In the genomic region with DNA sequence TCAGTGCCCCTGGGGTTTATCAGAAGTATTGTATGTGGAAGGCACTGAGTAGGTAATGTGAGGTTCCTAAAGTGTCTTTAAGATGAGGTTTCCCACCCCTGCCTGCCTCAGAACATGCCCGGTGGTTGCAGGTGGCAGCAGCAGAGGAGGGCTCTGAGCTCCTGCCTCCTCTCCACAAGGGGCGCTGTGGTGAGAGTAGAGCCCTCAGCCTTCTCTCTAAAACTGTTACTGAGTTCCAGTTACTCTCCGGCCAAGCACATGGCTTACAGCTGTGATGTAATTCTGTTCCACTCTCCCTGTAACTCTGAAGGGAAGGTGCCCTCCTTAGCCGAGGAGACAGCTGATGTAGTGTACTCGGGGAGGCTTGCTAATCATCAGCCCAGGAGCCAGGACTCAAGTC, we compare ENCODE assay signal across 8 mouse cellular contexts. TPM values are rescaled to one million over a fixed set of nuclear protein-coding genes. Genes with fewer than 3 reads are reported as not detected.
DNase-seq lines count a peak whose midpoint lies in the region; ATAC-seq and TF ChIP-seq lines count a peak whose summit lies in the region.

No protein-coding gene starts in this region.

- H3K4me3 ChIP-seq in forebrain, postnatal 0 days (ENCODE audit: low read depth, low read length) = no peak overlapping the region
- H3K4me3 ChIP-seq in forebrain, embryonic 12.5 days (replicated peaks) = no peak overlapping the region
- no peak overlapping the region for H3K4me3 ChIP-seq in neural tube, embryonic 15.5 days (replicated peaks)
- H3K4me3 ChIP-seq in lung, embryonic 16.5 days (ENCODE audit: low read length) = no peak overlapping the region
- no peak overlapping the region for H3K4me3 ChIP-seq in heart, embryonic 10.5 days
- H3K4me3 ChIP-seq in hindbrain, embryonic 13.5 days = no peak overlapping the region

- H3K9ac ChIP-seq in forebrain, postnatal 0 days = no peak overlapping the region
- H3K9ac ChIP-seq in forebrain, embryonic 12.5 days = no peak overlapping the region
- no peak overlapping the region for H3K9ac ChIP-seq in neural tube, embryonic 15.5 days (replicated peaks)
- H3K9ac ChIP-seq in lung, embryonic 16.5 days (ENCODE audit: low read length) = no peak overlapping the region
- H3K9ac ChIP-seq in hindbrain, embryonic 13.5 days = no peak overlapping the region

- H3K4me1 ChIP-seq in forebrain, postnatal 0 days (ENCODE audit: insufficient read depth) = no peaks in the 10 kb centered on the region
- H3K4me1 ChIP-seq in forebrain, embryonic 12.5 days = no peaks in the 10 kb centered on the region
- H3K4me1 ChIP-seq in neural tube, embryonic 15.5 days = no peaks in the 10 kb centered on the region
- no peaks in the 10 kb centered on the region for H3K4me1 ChIP-seq in lung, embryonic 16.5 days (replicated peaks; ENCODE audit: control insufficient read depth, insufficient read depth, low read length)
- peaks cover 7% of the 10 kb centered on the region; the same call in 1 of the 2 replicates for H3K4me1 ChIP-seq in heart, embryonic 10.5 days
- no peaks in the 10 kb centered on the region for H3K4me1 ChIP-seq in hindbrain, embryonic 13.5 days (replicated peaks)

- DNase-seq in forebrain, postnatal 0 days = peak; percentile 28
- DNase-seq in neural tube, embryonic 10.5 days (ENCODE audit: extremely low spot score, low spot score) = no peak
- DNase-seq in brain, embryonic 14.5 days (ENCODE audit: low read depth) = no peak
- DNase-seq in heart, embryonic 10.5 days (ENCODE audit: low spot score) = no peak

- TF ChIP-seq CTCF in forebrain, postnatal 0 days (IDR thresholded peaks at IDR 0.05; ENCODE audit: low read depth) = peak; percentile 66
- peak; percentile 62 for TF ChIP-seq CTCF in brain, embryonic 14.5 days (IDR thresholded peaks at IDR 0.05; ENCODE audit: borderline replicate concordance, extremely low read depth, insufficient read depth, insufficient read length)

- no peak overlapping the region for H3K27ac ChIP-seq in forebrain, postnatal 0 days (ENCODE audit: low read depth, low read length)
- no peak overlapping the region for H3K27ac ChIP-seq in forebrain, embryonic 12.5 days
- no peak overlapping the region for H3K27ac ChIP-seq in neural tube, embryonic 15.5 days (replicated peaks)
- no peak overlapping the region for H3K27ac ChIP-seq in lung, embryonic 16.5 days (ENCODE audit: low read length)
- H3K27ac ChIP-seq in heart, embryonic 10.5 days = no peak overlapping the region
- H3K27ac ChIP-seq in hindbrain, embryonic 13.5 days = no peak overlapping the region

- WGBS in forebrain, postnatal 0 days = 64% methylated on average over 5 of the region's 5 CpGs
- WGBS in forebrain, embryonic 12.5 days = 59% methylated on average over 5 of the region's 5 CpGs
- 70% methylated on average over 5 of the region's 5 CpGs for WGBS in neural tube, embryonic 15.5 days
- WGBS in lung, embryonic 16.5 days = 55% methylated on average over 5 of the region's 5 CpGs
- WGBS in heart, embryonic 10.5 days = 57% methylated on average over 5 of the region's 5 CpGs
- WGBS in hindbrain, embryonic 13.5 days = 59% methylated on average over 5 of the region's 5 CpGs

- peaks cover 92% of the 10 kb centered on the region for H3K36me3 ChIP-seq in forebrain, postnatal 0 days (ENCODE audit: insufficient read depth)
- peaks cover 98% of the 10 kb centered on the region for H3K36me3 ChIP-seq in forebrain, embryonic 12.5 days (replicated peaks)
- H3K36me3 ChIP-seq in neural tube, embryonic 15.5 days = peaks cover 94% of the 10 kb centered on the region
- peaks cover 65% of the 10 kb centered on the region for H3K36me3 ChIP-seq in lung, embryonic 16.5 days (ENCODE audit: control insufficient read depth, insufficient read depth, low read length)
- H3K36me3 ChIP-seq in heart, embryonic 10.5 days = peaks cover 98% of the 10 kb centered on the region
- H3K36me3 ChIP-seq in hindbrain, embryonic 13.5 days = peaks cover 100% of the 10 kb centered on the region

- no peaks in the 10 kb centered on the region for H3K27me3 ChIP-seq in forebrain, postnatal 0 days (ENCODE audit: insufficient read depth, low read length)
- no peaks in the 10 kb centered on the region for H3K27me3 ChIP-seq in forebrain, embryonic 12.5 days
- H3K27me3 ChIP-seq in neural tube, embryonic 15.5 days (replicated peaks) = no peaks in the 10 kb centered on the region
- H3K27me3 ChIP-seq in lung, embryonic 16.5 days (ENCODE audit: control insufficient read depth, insufficient read depth, low read depth, low read length) = no peaks in the 10 kb centered on the region
- H3K27me3 ChIP-seq in heart, embryonic 10.5 days (ENCODE audit: insufficient read depth, poor library complexity, severe bottlenecking) = no peaks in the 10 kb centered on the region
- no peaks in the 10 kb centered on the region for H3K27me3 ChIP-seq in hindbrain, embryonic 13.5 days

- no peak overlapping the region for H3K4me2 ChIP-seq in forebrain, postnatal 0 days (ENCODE audit: low read depth)
- no peak overlapping the region for H3K4me2 ChIP-seq in forebrain, embryonic 12.5 days
- H3K4me2 ChIP-seq in neural tube, embryonic 15.5 days = no peak overlapping the region
- H3K4me2 ChIP-seq in lung, embryonic 16.5 days (ENCODE audit: low read depth, low read length) = no peak overlapping the region
- H3K4me2 ChIP-seq in hindbrain, embryonic 13.5 days = no peak overlapping the region

- TF ChIP-seq POLR2A in brain, embryonic 14.5 days (IDR thresholded peaks at IDR 0.05; ENCODE audit: borderline replicate concordance, extremely low read depth, insufficient read depth, insufficient read length, poor library complexity, severe bottlenecking) = no peak

- no peaks in the 10 kb centered on the region for H3K9me3 ChIP-seq in forebrain, postnatal 0 days (ENCODE audit: low read length)
- H3K9me3 ChIP-seq in forebrain, embryonic 12.5 days = no peaks in the 10 kb centered on the region
- no peaks in the 10 kb centered on the region for H3K9me3 ChIP-seq in neural tube, embryonic 15.5 days (replicated peaks)
- H3K9me3 ChIP-seq in lung, embryonic 16.5 days (ENCODE audit: control insufficient read depth, low read length) = no peaks in the 10 kb centered on the region
- no peaks in the 10 kb centered on the region for H3K9me3 ChIP-seq in heart, embryonic 10.5 days
- no peaks in the 10 kb centered on the region for H3K9me3 ChIP-seq in hindbrain, embryonic 13.5 days

- peak; percentile 78 for ATAC-seq in forebrain, postnatal 0 days
- ATAC-seq in forebrain, embryonic 12.5 days (ENCODE audit: low FRiP score) = no peak
- ATAC-seq in neural tube, embryonic 15.5 days (ENCODE audit: low FRiP score) = peak; percentile 31; the same call in 1 of the 2 replicates
- ATAC-seq in lung, embryonic 16.5 days (ENCODE audit: low read depth) = peak; percentile 20; the same call in 1 of the 2 replicates
- ATAC-seq in hindbrain, embryonic 13.5 days (ENCODE audit: low FRiP score) = no peak

RNA-seq across cellular contexts. Expression of gene Smad9, which starts 9.6 kb away (rescaled TPM):
- 1.6 and 2.7 TPM in 2 replicates for total RNA-seq in forebrain, postnatal 0 days (2014; rRNA removed)
- 0.21 and 0.35 TPM in 2 replicates for polyA plus RNA-seq in forebrain, postnatal 0 days (2015; fragmentation: Nextera tagmentation; extraction: Ambion mirVana)
- polyA plus RNA-seq in forebrain, embryonic 12.5 days (2016; fragmentation: Nextera tagmentation; extraction: Ambion mirVana) = 0.17 and 0.24 TPM in 2 replicates
- 0.86 and 0.91 TPM in 2 replicates for polyA plus RNA-seq in neural tube, embryonic 15.5 days (2015; fragmentation: Nextera tagmentation; extraction: Ambion mirVana)
- polyA plus RNA-seq in brain, embryonic 14.5 days (2012; rRNA removed) = 0.49 and 1.3 TPM in 2 replicates
- polyA plus RNA-seq in lung, embryonic 16.5 days (2015; fragmentation: Nextera tagmentation; extraction: Ambion mirVana) = 1.8 and 2.4 TPM in 2 replicates
- polyA plus RNA-seq in heart, embryonic 10.5 days (2016; fragmentation: Nextera tagmentation; extraction: Ambion mirVana) = 1.2 and 1.9 TPM in 2 replicates
- 0.31 and 0.48 TPM in 2 replicates for polyA plus RNA-seq in hindbrain, embryonic 13.5 days (2015; fragmentation: Nextera tagmentation; extraction: Ambion mirVana)

RNA-seq across cellular contexts. Expression of gene Alg5, which starts 10.5 kb away (rescaled TPM):
- 24.8 and 26.1 TPM in 2 replicates for total RNA-seq in forebrain, postnatal 0 days (2014; rRNA removed)
- 74.7 and 83.5 TPM in 2 replicates for polyA plus RNA-seq in forebrain, postnatal 0 days (2015; fragmentation: Nextera tagmentation; extraction: Ambion mirVana)
- 43.1 and 43.4 TPM in 2 replicates for polyA plus RNA-seq in forebrain, embryonic 12.5 days (2016; fragmentation: Nextera tagmentation; extraction: Ambion mirVana)
- polyA plus RNA-seq in neural tube, embryonic 15.5 days (2015; fragmentation: Nextera tagmentation; extraction: Ambion mirVana) = 45.7 and 49.0 TPM in 2 replicates
- polyA plus RNA-seq in brain, embryonic 14.5 days (2012; rRNA removed) = 27.5 and 32.9 TPM in 2 replicates
- polyA plus RNA-seq in lung, embryonic 16.5 days (2015; fragmentation: Nextera tagmentation; extraction: Ambion mirVana) = 50.5 and 51.9 TPM in 2 replicates
- polyA plus RNA-seq in heart, embryonic 10.5 days (2016; fragmentation: Nextera tagmentation; extraction: Ambion mirVana) = 39.5 and 49.1 TPM in 2 replicates
- polyA plus RNA-seq in hindbrain, embryonic 13.5 days (2015; fragmentation: Nextera tagmentation; extraction: Ambion mirVana) = 48.0 and 48.2 TPM in 2 replicates

RNA-seq across cellular contexts. Expression of gene Exosc8, which starts 10.6 kb away (rescaled TPM):
- 39.8 and 56.4 TPM in 2 replicates for total RNA-seq in forebrain, postnatal 0 days (2014; rRNA removed)
- polyA plus RNA-seq in forebrain, postnatal 0 days (2015; fragmentation: Nextera tagmentation; extraction: Ambion mirVana) = 72.6 and 80.7 TPM in 2 replicates
- polyA plus RNA-seq in forebrain, embryonic 12.5 days (2016; fragmentation: Nextera tagmentation; extraction: Ambion mirVana) = 122 and 125 TPM in 2 replicates
- polyA plus RNA-seq in neural tube, embryonic 15.5 days (2015; fragmentation: Nextera tagmentation; extraction: Ambion mirVana) = 71.9 and 88.5 TPM in 2 replicates
- 68.0 and 96.9 TPM in 2 replicates for polyA plus RNA-seq in brain, embryonic 14.5 days (2012; rRNA removed)
- polyA plus RNA-seq in lung, embryonic 16.5 days (2015; fragmentation: Nextera tagmentation; extraction: Ambion mirVana) = 119 and 123 TPM in 2 replicates
- 120 and 156 TPM in 2 replicates for polyA plus RNA-seq in heart, embryonic 10.5 days (2016; fragmentation: Nextera tagmentation; extraction: Ambion mirVana)
- 74.1 and 80.1 TPM in 2 replicates for polyA plus RNA-seq in hindbrain, embryonic 13.5 days (2015; fragmentation: Nextera tagmentation; extraction: Ambion mirVana)

RNA-seq across cellular contexts. Expression of gene Gm21958, which starts 31.6 kb away (rescaled TPM):
- total RNA-seq in forebrain, postnatal 0 days (2014; rRNA removed) = not detected in 2 replicates
- polyA plus RNA-seq in forebrain, postnatal 0 days (2015; fragmentation: Nextera tagmentation; extraction: Ambion mirVana) = 0.25 and 0.31 TPM in 2 replicates
- 1.3 and 2.0 TPM in 2 replicates for polyA plus RNA-seq in forebrain, embryonic 12.5 days (2016; fragmentation: Nextera tagmentation; extraction: Ambion mirVana)
- polyA plus RNA-seq in neural tube, embryonic 15.5 days (2015; fragmentation: Nextera tagmentation; extraction: Ambion mirVana) = 0.40 and 0.42 TPM in 2 replicates
- polyA plus RNA-seq in brain, embryonic 14.5 days (2012; rRNA removed) = not detected in 2 replicates
- polyA plus RNA-seq in lung, embryonic 16.5 days (2015; fragmentation: Nextera tagmentation; extraction: Ambion mirVana) = 0.67 TPM in 1 of 2 replicates, not detected in the other
- polyA plus RNA-seq in heart, embryonic 10.5 days (2016; fragmentation: Nextera tagmentation; extraction: Ambion mirVana) = 0.63 TPM in 1 of 2 replicates, not detected in the other
- 0.65 and 0.83 TPM in 2 replicates for polyA plus RNA-seq in hindbrain, embryonic 13.5 days (2015; fragmentation: Nextera tagmentation; extraction: Ambion mirVana)

RNA-seq across cellular contexts. Expression of gene Supt20, which starts 53.2 kb away (rescaled TPM):
- total RNA-seq in forebrain, postnatal 0 days (2014; rRNA removed) = 45.9 and 50.7 TPM in 2 replicates
- 41.2 and 53.1 TPM in 2 replicates for polyA plus RNA-seq in forebrain, postnatal 0 days (2015; fragmentation: Nextera tagmentation; extraction: Ambion mirVana)
- 122 and 127 TPM in 2 replicates for polyA plus RNA-seq in forebrain, embryonic 12.5 days (2016; fragmentation: Nextera tagmentation; extraction: Ambion mirVana)
- polyA plus RNA-seq in neural tube, embryonic 15.5 days (2015; fragmentation: Nextera tagmentation; extraction: Ambion mirVana) = 80.7 and 81.4 TPM in 2 replicates
- 103 and 115 TPM in 2 replicates for polyA plus RNA-seq in brain, embryonic 14.5 days (2012; rRNA removed)
- 97.1 and 98.8 TPM in 2 replicates for polyA plus RNA-seq in lung, embryonic 16.5 days (2015; fragmentation: Nextera tagmentation; extraction: Ambion mirVana)
- 77.3 and 91.8 TPM in 2 replicates for polyA plus RNA-seq in heart, embryonic 10.5 days (2016; fragmentation: Nextera tagmentation; extraction: Ambion mirVana)
- polyA plus RNA-seq in hindbrain, embryonic 13.5 days (2015; fragmentation: Nextera tagmentation; extraction: Ambion mirVana) = 92.5 and 94.4 TPM in 2 replicates

Comparison
In these comparisons a context has a peak if more than half of its experiments do, and no peak if none do; other contexts are left out.
1. ATAC-seq: peak in forebrain, postnatal 0 days (single experiment), neural tube, embryonic 15.5 days (single experiment) and lung, embryonic 16.5 days (single experiment); none in forebrain, embryonic 12.5 days (single experiment) and hindbrain, embryonic 13.5 days (single experiment).